Mouse (Mus musculus): ENCODE data around the gene Galns. TPM values are rescaled to one million over a fixed set of nuclear protein-coding genes. Genes with fewer than 3 reads are reported as not detected.
"Not testable (repeated sequence)": the region's sequence is repeated elsewhere in the genome, so short reads cannot be mapped to it uniquely, and the experiment has no call there.

The Galns gene
- polyA plus RNA-seq, 1 experiment from 2014 or later = 6.2 TPM

- WGBS = 78% methylated on average over 6 of the region's 6 CpGs
- no peak overlapping the region for H3K4me2 ChIP-seq (replicated peaks)
- no peaks in the 10 kb centered on the region for H3K9me3 ChIP-seq
- peaks cover 57% of the 10 kb centered on the region for H3K36me3 ChIP-seq
- no peak overlapping the region for H3K9ac ChIP-seq
- H3K4me1 ChIP-seq = peaks cover 9% of the 10 kb centered on the region
- no peak overlapping the region for H3K27ac ChIP-seq
- no peak for ATAC-seq (ENCODE audit: low FRiP score, low read depth)
- no peak overlapping the region for H3K4me3 ChIP-seq
- no peaks in the 10 kb centered on the region for H3K27me3 ChIP-seq (replicated peaks)
These were observed 33.1 kb upstream of the Galns start for GRCm38 (mm10) chr8:122644175-122644954.

- 80% methylated on average over 9 of the region's 9 CpGs for WGBS
- Histone ChIP-seq H3K4me1 (peaks cover 18% of the 10 kb centered on the region), H3K36me3 (peaks cover 54% of the 10 kb centered on the region)
These were observed 30.8 kb upstream of the Galns start for GRCm38 (mm10) chr8:122642071-122642470.

GRCm38 (mm10) chr8:122641406-122641805 is 30.1 kb upstream of the Galns start:
- ATAC-seq (ENCODE audit: low FRiP score, low read depth) = no peak
- 90% methylated on average over 15 of the region's 15 CpGs for whole genome bisulfite sequencing

More at GRCm38 (mm10) chr8:122642071-122642470, 30.8 kb upstream of the Galns start:
- Histone ChIP-seq H3K27me3 (replicated peaks) (no peaks in the 10 kb centered on the region), H3K9me3 (no peaks in the 10 kb centered on the region), H3K4me3 (no peak overlapping the region), H3K27ac (no peak overlapping the region), H3K9ac (no peak overlapping the region), H3K4me2 (replicated peaks) (no peak overlapping the region)
- ATAC-seq (ENCODE audit: low FRiP score, low read depth) = no peak

GRCm38 (mm10) chr8:122640825-122641224 is 29.6 kb upstream of the Galns start:
- Histone ChIP-seq H3K27me3 (replicated peaks) (no peaks in the 10 kb centered on the region), H3K4me2 (replicated peaks) (no peak overlapping the region), H3K36me3 (peaks cover 53% of the 10 kb centered on the region), H3K27ac (no peak overlapping the region), H3K9ac (no peak overlapping the region), H3K4me3 (no peak overlapping the region), H3K4me1 (peaks cover 23% of the 10 kb centered on the region), H3K9me3 (no peaks in the 10 kb centered on the region)
- no peak for ATAC-seq (ENCODE audit: low FRiP score, low read depth)
- WGBS = 83% methylated on average over 4 of the region's 4 CpGs

More at GRCm38 (mm10) chr8:122641406-122641805, 30.1 kb upstream of the Galns start:
- no peaks in the 10 kb centered on the region for H3K9me3 ChIP-seq
- H3K4me1 ChIP-seq = peaks cover 23% of the 10 kb centered on the region
- H3K4me2 ChIP-seq (replicated peaks) = no peak overlapping the region
- H3K4me3 ChIP-seq = no peak overlapping the region
- H3K27ac ChIP-seq = no peak overlapping the region
- H3K36me3 ChIP-seq = peaks cover 54% of the 10 kb centered on the region
- H3K27me3 ChIP-seq (replicated peaks) = no peaks in the 10 kb centered on the region
- no peak overlapping the region for H3K9ac ChIP-seq

- 45% methylated on average over 16 of the region's 16 CpGs for WGBS
- peaks cover 23% of the 10 kb centered on the region for H3K4me1 ChIP-seq
- no peak for ATAC-seq (ENCODE audit: low FRiP score, low read depth)
- no peaks in the 10 kb centered on the region for H3K27me3 ChIP-seq (replicated peaks)
- no peak overlapping the region for H3K4me3 ChIP-seq
- peaks cover 61% of the 10 kb centered on the region for H3K36me3 ChIP-seq
- no peak overlapping the region for H3K9ac ChIP-seq
- H3K27ac ChIP-seq = no peak overlapping the region; the same call in 1 of the 2 replicates
- H3K9me3 ChIP-seq = no peaks in the 10 kb centered on the region
- H3K4me2 ChIP-seq (replicated peaks) = 0 out of 2 replicates have a peak overlapping the region, but pooled peaks have one; percentile 9
These were observed 28.4 kb upstream of the Galns start for GRCm38 (mm10) chr8:122639521-122640248.

- WGBS = 64% methylated on average over 16 of the region's 16 CpGs
- H3K27ac ChIP-seq = no peak overlapping the region
- peaks cover 23% of the 10 kb centered on the region for H3K4me1 ChIP-seq
- no peak overlapping the region for H3K4me2 ChIP-seq (replicated peaks)
- no peaks in the 10 kb centered on the region for H3K9me3 ChIP-seq
- no peak overlapping the region for H3K4me3 ChIP-seq
- no peaks in the 10 kb centered on the region for H3K27me3 ChIP-seq (replicated peaks)
- no peak overlapping the region for H3K9ac ChIP-seq
- ATAC-seq (ENCODE audit: low FRiP score, low read depth) = no peak
- peaks cover 70% of the 10 kb centered on the region for H3K36me3 ChIP-seq
These were observed 27.3 kb upstream of the Galns start for GRCm38 (mm10) chr8:122638601-122639000.

- Histone ChIP-seq H3K9ac (no peak overlapping the region), H3K4me2 (replicated peaks) (no peak overlapping the region), H3K4me3 (no peak overlapping the region), H3K36me3 (peaks cover 69% of the 10 kb centered on the region), H3K27ac (no peak overlapping the region), H3K9me3 (no peaks in the 10 kb centered on the region), H3K27me3 (replicated peaks) (no peaks in the 10 kb centered on the region), H3K4me1 (peaks cover 23% of the 10 kb centered on the region)
- no peak for ATAC-seq (ENCODE audit: low FRiP score, low read depth)
- WGBS = 92% methylated on average over 9 of the region's 9 CpGs
These were observed 26.0 kb upstream of the Galns start for GRCm38 (mm10) chr8:122637230-122637629.

GRCm38 (mm10) chr8:122636803-122637175 is 25.5 kb upstream of the Galns start:
- no peak overlapping the region for H3K27ac ChIP-seq

GRCm38 (mm10) chr8:122635878-122636802 is 24.9 kb upstream of the Galns start:
- Histone ChIP-seq H3K9me3 (no peaks in the 10 kb centered on the region), H3K9ac (no peak overlapping the region), H3K4me2 (replicated peaks) (no peak overlapping the region), H3K36me3 (peaks cover 67% of the 10 kb centered on the region), H3K4me3 (no peak overlapping the region), H3K27ac (no peak overlapping the region), H3K4me1 (peaks cover 23% of the 10 kb centered on the region), H3K27me3 (replicated peaks) (no peaks in the 10 kb centered on the region)
- no peak for ATAC-seq (ENCODE audit: low FRiP score, low read depth)
- WGBS = 78% methylated on average over 14 of the region's 14 CpGs

More at GRCm38 (mm10) chr8:122636803-122637175, 25.5 kb upstream of the Galns start:
- no peak overlapping the region for H3K4me2 ChIP-seq (replicated peaks)
- no peak overlapping the region for H3K9ac ChIP-seq
- 72% methylated on average over 9 of the region's 9 CpGs for WGBS
- peaks cover 69% of the 10 kb centered on the region for H3K36me3 ChIP-seq
- no peaks in the 10 kb centered on the region for H3K27me3 ChIP-seq (replicated peaks)
- ATAC-seq (ENCODE audit: low FRiP score, low read depth) = no peak
- no peak overlapping the region for H3K4me3 ChIP-seq
- peaks cover 23% of the 10 kb centered on the region for H3K4me1 ChIP-seq
- H3K9me3 ChIP-seq = no peaks in the 10 kb centered on the region

- H3K4me2 ChIP-seq (replicated peaks) = no peak overlapping the region
- H3K36me3 ChIP-seq = peaks cover 69% of the 10 kb centered on the region
- no peak overlapping the region for H3K9ac ChIP-seq
- no peak overlapping the region for H3K27ac ChIP-seq
- H3K4me1 ChIP-seq = 0 out of 2 replicates have a peak, but pooled peaks cover 4% of the 10 kb centered on the region
- H3K9me3 ChIP-seq = no peaks in the 10 kb centered on the region
- ATAC-seq (ENCODE audit: low FRiP score, low read depth) = no peak
- no peak overlapping the region for H3K4me3 ChIP-seq
- WGBS = 95% methylated on average over 14 of the region's 14 CpGs
- no peaks in the 10 kb centered on the region for H3K27me3 ChIP-seq (replicated peaks)
These were observed 21.9 kb upstream of the Galns start for GRCm38 (mm10) chr8:122633205-122633604.

GRCm38 (mm10) chr8:122632134-122632533 is 20.9 kb upstream of the Galns start:
- peaks cover 58% of the 10 kb centered on the region for H3K36me3 ChIP-seq
- H3K4me3 ChIP-seq; H3K9me3 ChIP-seq; H3K27ac ChIP-seq; H3K9ac ChIP-seq; H3K4me1 ChIP-seq; H3K4me2 ChIP-seq (replicated peaks); ATAC-seq (ENCODE audit: low FRiP score, low read depth); H3K27me3 ChIP-seq (replicated peaks): not testable (repeated sequence)
- 84% methylated on average over 3 of the region's 3 CpGs for WGBS

Measured in neural tube, embryonic 12.5 days (tissue).